Mouse (Mus musculus) mesoderm, embryonic 11.5 days (tissue): ENCODE measurements around the gene Apol9b.
"Not testable (repeated sequence)": the region's sequence is repeated elsewhere in the genome, so short reads cannot be mapped to it uniquely, and the experiment has no call there.

Experiments
- DNase-seq: peaks from one replicate; pipeline ENCODE4 v3.0.0-alpha.2; 2012; ENCODE audit warnings: low read depth, low spot score

The Apol9b gene

GRCm38 (mm10) chr15:77728739-77729138 is at the start of gene Apol9b:
Gene Apol9b (plus strand): TSS chr15:77729039.
- DNase-seq: not testable (repeated sequence)

- peak; percentile 5 for DNase-seq
Observed at GRCm38 (mm10) chr15:77683944-77684343, 44.9 kb upstream of the Apol9b start.

GRCm38 (mm10) chr15:77691532-77692311 is 37.1 kb upstream of the Apol9b start:
- DNase-seq: not testable (repeated sequence)

- peak; percentile 7 for DNase-seq
Observed at GRCm38 (mm10) chr15:77694687-77695295, 34.0 kb upstream of the Apol9b start.

GRCm38 (mm10) chr15:77698656-77699055 is 30.2 kb upstream of the Apol9b start, which contains the start of gene Apol7e:
Gene Apol7e (plus strand): TSS chr15:77698857.
- not testable (repeated sequence) for DNase-seq

- not testable (repeated sequence) for DNase-seq
Observed at GRCm38 (mm10) chr15:77705306-77705705, 23.5 kb upstream of the Apol9b start.

- not testable (repeated sequence) for DNase-seq
Observed at GRCm38 (mm10) chr15:77708936-77709335, 19.9 kb upstream of the Apol9b start.

- not testable (repeated sequence) for DNase-seq
Observed at GRCm38 (mm10) chr15:77718240-77718639, 10.6 kb upstream of the Apol9b start.

GRCm38 (mm10) chr15:77721509-77721908 is 7.3 kb upstream of the Apol9b start:
- not testable (repeated sequence) for DNase-seq

GRCm38 (mm10) chr15:77724208-77724911 is 4.5 kb upstream of the Apol9b start:
- not testable (repeated sequence) for DNase-seq

GRCm38 (mm10) chr15:77725393-77726020 is 3.3 kb upstream of the Apol9b start:
- not testable (repeated sequence) for DNase-seq

- not testable (repeated sequence) for DNase-seq
Observed at GRCm38 (mm10) chr15:77727139-77727538, 1.7 kb upstream of the Apol9b start.

GRCm38 (mm10) chr15:77727745-77728144 is 1.1 kb upstream of the Apol9b start:
- DNase-seq: not testable (repeated sequence)

- no peak for DNase-seq
Observed at GRCm38 (mm10) chr15:77731605-77732004, 2.8 kb downstream of the Apol9b start.

GRCm38 (mm10) chr15:77732851-77733250 is 4.0 kb downstream of the Apol9b start:
- DNase-seq: not testable (repeated sequence)

GRCm38 (mm10) chr15:77733380-77733779 is 4.5 kb downstream of the Apol9b start:
- not testable (repeated sequence) for DNase-seq

- DNase-seq: not testable (repeated sequence)
Observed at GRCm38 (mm10) chr15:77733903-77734302, 5.1 kb downstream of the Apol9b start.

- no peak for DNase-seq
Observed at GRCm38 (mm10) chr15:77740511-77741297, 11.9 kb downstream of the Apol9b start.

GRCm38 (mm10) chr15:77741556-77741955 is 12.7 kb downstream of the Apol9b start:
- DNase-seq: not testable (repeated sequence)

GRCm38 (mm10) chr15:77744632-77745031 is 15.8 kb downstream of the Apol9b start:
- DNase-seq: no peak

GRCm38 (mm10) chr15:77745081-77745480 is 16.2 kb downstream of the Apol9b start:
- no peak for DNase-seq
